Mouse (Mus musculus) CH12.LX (cell line): ENCODE measurements around the gene Rbms1. TPM values are rescaled to one million over a fixed set of nuclear protein-coding genes. Genes with fewer than 3 reads are reported as not detected.

ENCODE experiments used
- DNase-seq: peaks from one replicate; pipeline ENCODE4 v3.0.0-alpha.2; 2013; ENCODE audit errors: extremely low read depth
- H3K27ac ChIP-seq: 2 replicates; pipeline ENCODE4 v1.5.1; 2012; ENCODE audit warnings: low read depth, mild to moderate bottlenecking, control low read depth, moderate library complexity; ENCODE audit not compliant: insufficient read depth
- H3K27me3 ChIP-seq: replicated peaks from 2 replicates; pipeline ENCODE3; 2012; ENCODE audit warnings: inconsistent platforms
- H3K36me3 ChIP-seq, 2 experiments: replicated peaks in 1 of 2; 2 replicates each; pipeline versions ENCODE3 to v1.6.1; 2012; ENCODE audit warnings: inconsistent platforms in 1 of 2, low read length in 1 of 2, mild to moderate bottlenecking in 1 of 2, mixed read lengths in 1 of 2, moderate library complexity in 1 of 2; ENCODE audit not compliant: control insufficient read depth in 1 of 2, insufficient read depth in 1 of 2
- H3K4me1 ChIP-seq, 2 experiments: 2 replicates each; pipeline ENCODE4 v1.6.1; 2012; ENCODE audit warnings: inconsistent platforms in 1 of 2, moderate library complexity in 1 of 2; ENCODE audit not compliant: insufficient read depth in 2 of 2, control insufficient read depth in 1 of 2
- H3K4me2 ChIP-seq: 2 replicates; pipeline ENCODE4 v1.6.1; 2012; ENCODE audit warnings: low read depth, mild to moderate bottlenecking, control low read depth; ENCODE audit not compliant: poor library complexity, insufficient read depth, severe bottlenecking
- H3K4me3 ChIP-seq, 3 experiments: fragments of 150-350 bp in 1 of 3; sonication (generic) in 1 of 3; replicated peaks in 1 of 3; 2 replicates each; pipeline versions ENCODE3 to v1.5.1; 2011 to 2012; ENCODE audit warnings: low read depth in 2 of 3, low read length in 2 of 3, mild to moderate bottlenecking in 2 of 3, moderate library complexity in 2 of 3, control low read depth in 1 of 3, improper control_type of control experiment in 1 of 3, inconsistent platforms in 1 of 3, mixed read lengths in 1 of 3; ENCODE audit not compliant: poor library complexity in 1 of 3
- H3K79me2 ChIP-seq: replicated peaks from 2 replicates; pipeline ENCODE4 v1.6.1; 2012; ENCODE audit warnings: mild to moderate bottlenecking, moderate library complexity; ENCODE audit not compliant: control insufficient read depth, poor library complexity, insufficient read depth, severe bottlenecking; ENCODE audit errors: extremely low read depth
- H3K9ac ChIP-seq: 2 replicates; pipeline ENCODE4 v1.6.1; 2012; ENCODE audit warnings: low read depth, mild to moderate bottlenecking, control low read depth, moderate library complexity; ENCODE audit not compliant: insufficient read depth
- H3K9me3 ChIP-seq: replicated peaks from 2 replicates; pipeline ENCODE3; 2012; ENCODE audit warnings: low read length, inconsistent platforms, mixed read lengths
- BHLHE40 ChIP-seq: IDR thresholded peaks from 2 replicates; pipeline ENCODE4 v1.6.1; 2011; ENCODE audit warnings: mild to moderate bottlenecking, low read depth, low read length, improper control_type of control experiment
- E2F4 ChIP-seq: IDR thresholded peaks from 2 replicates; pipeline ENCODE4 v1.6.1; 2011; ENCODE audit warnings: low read depth, low read length, improper control_type of control experiment; ENCODE audit not compliant: insufficient replicate concordance
- EP300 ChIP-seq: IDR thresholded peaks from 2 replicates; pipeline ENCODE4 v1.6.1; 2011; ENCODE audit warnings: low read length, improper control_type of control experiment
- JUN ChIP-seq: IDR thresholded peaks from 2 replicates; pipeline ENCODE4 v1.6.1; 2011; ENCODE audit warnings: low read depth, mild to moderate bottlenecking, low read length, improper control_type of control experiment, moderate library complexity; ENCODE audit not compliant: insufficient read depth
- JUND ChIP-seq: conservative IDR thresholded peaks from 2 replicates; pipeline ENCODE4 v1.6.1; 2011; ENCODE audit warnings: low read depth, low read length, improper control_type of control experiment
- KAT2A ChIP-seq: IDR thresholded peaks from 2 replicates; pipeline ENCODE4 v1.6.1; 2012; ENCODE audit warnings: low read length, improper control_type of control experiment, inconsistent platforms; ENCODE audit not compliant: insufficient replicate concordance
- MEF2A ChIP-seq: IDR thresholded peaks from 2 replicates; pipeline ENCODE4 v1.6.1; 2014; ENCODE audit warnings: low read depth, mild to moderate bottlenecking, inconsistent platforms, low read length, improper control_type of control experiment, borderline replicate concordance
- POLR2A ChIP-seq: IDR thresholded peaks from 2 replicates; pipeline ENCODE4 v1.6.1; 2011; ENCODE audit warnings: low read depth, mild to moderate bottlenecking, improper control_type of control experiment, low read length
- POLR2AphosphoS2 ChIP-seq: IDR thresholded peaks from 2 replicates; pipeline ENCODE4 v1.6.1; 2011; ENCODE audit warnings: low read depth, low read length, improper control_type of control experiment
- RAD21 ChIP-seq: IDR thresholded peaks from 2 replicates; pipeline ENCODE4 v1.6.1; 2011; ENCODE audit warnings: low read depth, mild to moderate bottlenecking, low read length, improper control_type of control experiment, moderate library complexity
- RCOR1 ChIP-seq: conservative IDR thresholded peaks from 2 replicates; pipeline ENCODE4 v1.6.1; 2012; ENCODE audit warnings: low read depth, mild to moderate bottlenecking, inconsistent platforms, low read length, improper control_type of control experiment
- USF1 ChIP-seq: IDR thresholded peaks from 2 replicates; pipeline ENCODE4 v1.6.1; 2014; ENCODE audit warnings: low read depth, mild to moderate bottlenecking, inconsistent platforms, low read length, improper control_type of control experiment
- USF2 ChIP-seq: conservative IDR thresholded peaks from 2 replicates; pipeline ENCODE4 v1.6.1; 2011; ENCODE audit warnings: low read depth, low read length, improper control_type of control experiment
- ZKSCAN1 ChIP-seq: IDR thresholded peaks from 2 replicates; pipeline ENCODE4 v1.6.1; 2012; ENCODE audit warnings: low read depth, inconsistent platforms, low read length, improper control_type of control experiment, borderline replicate concordance
- ZNF384 ChIP-seq: IDR thresholded peaks from 2 replicates; pipeline ENCODE4 v1.6.1; 2012; ENCODE audit warnings: low read depth, low read length, improper control_type of control experiment, inconsistent platforms
- dilution Hi-C: fragments of 300-500 bp; cut with MboI; formaldehyde crosslinking; loops from 2 replicates; pipeline ENCODE4 v1.14.3; 2020; ENCODE audit warnings: low sequenced_read_pairs; ENCODE audit not compliant: extremely low pct_unique_long_range_greater_than_20kb, extremely low pct_ligation_motif_present
- in situ Hi-C: fragments of 300-500 bp; cut with MboI; formaldehyde crosslinking; loops from 3 replicates; pipeline ENCODE4 v1.14.3; 2019; ENCODE audit warnings: low sequenced_read_pairs, low pct_ligation_motif_present, low pct_unique_long_range_greater_than_20kb, mixed read lengths
- polyA plus RNA-seq: library from polyadenylated mRNA; unstranded; fragments of >175 nt; gene quantifications from 2 replicates; pipeline ENCODE4 v1.2.1, GENCODE M21; 2012; ENCODE audit warnings: low read depth; ENCODE audit not compliant: insufficient read length
- total RNA-seq, 2 experiments: library from RNA; depleted of rRNA; stranded (reverse); fragments of 300-350 nt in 1 of 2; fragments of >200 nt in 1 of 2; gene quantifications; 2 replicates each; pipeline ENCODE4 v1.2.3; 2012 to 2014

Gene Rbms1
- total and polyA plus RNA-seq, 3 experiments: 10.6 to 33.9 (median 12.6) TPM

GRCm38 (mm10) chr2:60826406-60827151 lies 136.4 kb downstream of the Rbms1 start:
- TF ChIP-seq MEF2A (no peak), USF2 (no peak), KAT2A (no peak)
- H3K4me3 ChIP-seq: no peak overlapping the region
- no peaks in the 10 kb centered on the region for H3K79me2 ChIP-seq
- peaks cover 12 to 23% of the 10 kb centered on the region in 2 experiments for H3K4me1 ChIP-seq
- no peaks in the 10 kb centered on the region for H3K27me3 ChIP-seq
- DNase-seq: no peak
- in situ Hi-C loops: no loop called here
- H3K4me2 ChIP-seq: no peak overlapping the region
- no peak overlapping the region for H3K9ac ChIP-seq
- H3K36me3 ChIP-seq: peaks cover 0 to 24% of the 10 kb centered on the region in 2 experiments
- dilution Hi-C loops: no loop called here
- H3K9me3 ChIP-seq: no peaks in the 10 kb centered on the region
- H3K27ac ChIP-seq: no peak overlapping the region

GRCm38 (mm10) chr2:60825690-60826089 lies 137.3 kb downstream of the Rbms1 start:
- H3K36me3 ChIP-seq: peaks cover 0 to 20% of the 10 kb centered on the region in 2 experiments
- in situ Hi-C loops: no loop called here
- no peak overlapping the region for H3K4me2 ChIP-seq
- H3K9me3 ChIP-seq: no peaks in the 10 kb centered on the region
- dilution Hi-C loops: no loop called here
- DNase-seq: no peak
- no peaks in the 10 kb centered on the region for H3K27me3 ChIP-seq
- H3K27ac ChIP-seq: no peak overlapping the region
- peaks cover 13 to 30% of the 10 kb centered on the region in 2 experiments for H3K4me1 ChIP-seq
- no peak overlapping the region for H3K9ac ChIP-seq
- no peak overlapping the region for H3K4me3 ChIP-seq
- no peaks in the 10 kb centered on the region for H3K79me2 ChIP-seq
- TF ChIP-seq EP300 (no peak), BHLHE40 (no peak), RCOR1 (no peak), JUND (no peak), ZKSCAN1 (no peak), USF1 (no peak), POLR2A (no peak), MEF2A (no peak), JUN (no peak), E2F4 (no peak), RAD21 (no peak), POLR2AphosphoS2 (no peak), ZNF384 (no peak)
